Mouse (Mus musculus): ENCODE measurements at regions not wholly inside any gene's neighbourhood (a gene's known extent, or its start where the extent isn't known, plus 50 kb on each side); places are given as distances from the start of the nearest gene placed in this dataset.

- no peak for DNase-seq (ENCODE audit: low spot score)
- Histone ChIP-seq H3K27ac (no peak overlapping the region), H3K9me3 (ENCODE audit: low read length) (no peaks in the 10 kb centered on the region), H3K4me1 (ENCODE audit: insufficient read depth, low read length) (no peaks in the 10 kb centered on the region), H3K36me3 (ENCODE audit: insufficient read depth, low read length) (no peaks in the 10 kb centered on the region), H3K27me3 (ENCODE audit: insufficient read depth, low read length) (no peaks in the 10 kb centered on the region), H3K4me2 (ENCODE audit: low read depth, low read length) (no peak overlapping the region), H3K4me3 (ENCODE audit: low read length) (no peak overlapping the region), H3K9ac (replicated peaks; ENCODE audit: low read length) (no peak overlapping the region)
- no peak for ATAC-seq
- 91% methylated on average over 8 of the region's 8 CpGs for WGBS
- TF ChIP-seq CTCF (IDR thresholded peaks at IDR 0.05; ENCODE audit: low read depth), result no peak
Observed at GRCm38 (mm10) chr14:61861357-61861958, 254.2 kb downstream of the Kcnrg start.

GRCm38 (mm10) chr14:61862931-61863330 lies 255.7 kb downstream of the Kcnrg start:
- Histone ChIP-seq H3K4me2 (ENCODE audit: low read depth, low read length) (no peak overlapping the region), H3K4me3 (ENCODE audit: low read length) (no peak overlapping the region), H3K36me3 (ENCODE audit: insufficient read depth, low read length) (no peaks in the 10 kb centered on the region), H3K27ac (no peak overlapping the region), H3K27me3 (ENCODE audit: insufficient read depth, low read length) (no peaks in the 10 kb centered on the region), H3K9ac (replicated peaks; ENCODE audit: low read length) (no peak overlapping the region), H3K9me3 (ENCODE audit: low read length) (no peaks in the 10 kb centered on the region), H3K4me1 (ENCODE audit: insufficient read depth, low read length) (no peaks in the 10 kb centered on the region)
- DNase-seq (ENCODE audit: low spot score), result no peak
- TF ChIP-seq CTCF (IDR thresholded peaks at IDR 0.05; ENCODE audit: low read depth), result no peak
- WGBS, result 85% methylated on average over 6 of the region's 6 CpGs
- no peak for ATAC-seq

- TF ChIP-seq CTCF (IDR thresholded peaks at IDR 0.05; ENCODE audit: low read depth), result no peak
- DNase-seq (ENCODE audit: low spot score), result no peak
- ATAC-seq, result no peak
- Histone ChIP-seq H3K9ac (replicated peaks; ENCODE audit: low read length) (no peak overlapping the region), H3K4me1 (ENCODE audit: insufficient read depth, low read length) (no peaks in the 10 kb centered on the region), H3K9me3 (ENCODE audit: low read length) (no peaks in the 10 kb centered on the region), H3K27me3 (ENCODE audit: insufficient read depth, low read length) (no peaks in the 10 kb centered on the region), H3K4me2 (ENCODE audit: low read depth, low read length) (no peak overlapping the region), H3K36me3 (ENCODE audit: insufficient read depth, low read length) (no peaks in the 10 kb centered on the region), H3K27ac (no peak overlapping the region), H3K4me3 (ENCODE audit: low read length) (no peak overlapping the region)
- 63% methylated on average over 2 of the region's 2 CpGs for WGBS
Observed at GRCm38 (mm10) chr14:61863475-61863874, 256.2 kb downstream of the Kcnrg start.

- 56% methylated on average over 3 of the region's 3 CpGs for WGBS
- Histone ChIP-seq H3K4me3 (ENCODE audit: low read length) (no peak overlapping the region), H3K9ac (replicated peaks; ENCODE audit: low read length) (no peak overlapping the region), H3K4me1 (ENCODE audit: insufficient read depth, low read length) (no peaks in the 10 kb centered on the region), H3K27ac (no peak overlapping the region), H3K9me3 (ENCODE audit: low read length) (no peaks in the 10 kb centered on the region), H3K4me2 (ENCODE audit: low read depth, low read length) (no peak overlapping the region), H3K36me3 (ENCODE audit: insufficient read depth, low read length) (no peaks in the 10 kb centered on the region), H3K27me3 (ENCODE audit: insufficient read depth, low read length) (no peaks in the 10 kb centered on the region)
- DNase-seq (ENCODE audit: low spot score) (no peak), ATAC-seq (no peak)
- TF ChIP-seq CTCF (IDR thresholded peaks at IDR 0.05; ENCODE audit: low read depth), result no peak
Observed at GRCm38 (mm10) chr14:61866532-61867268, 259.4 kb downstream of the Kcnrg start.

GRCm38 (mm10) chr14:61874206-61874605 lies 266.9 kb downstream of the Kcnrg start:
- Histone ChIP-seq H3K27me3 (ENCODE audit: insufficient read depth, low read length) (no peaks in the 10 kb centered on the region), H3K36me3 (ENCODE audit: insufficient read depth, low read length) (no peaks in the 10 kb centered on the region), H3K9ac (replicated peaks; ENCODE audit: low read length) (no peak overlapping the region), H3K4me1 (ENCODE audit: insufficient read depth, low read length) (no peaks in the 10 kb centered on the region), H3K4me3 (ENCODE audit: low read length) (no peak overlapping the region), H3K9me3 (ENCODE audit: low read length) (no peaks in the 10 kb centered on the region), H3K4me2 (ENCODE audit: low read depth, low read length) (no peak overlapping the region), H3K27ac (no peak overlapping the region)
- ATAC-seq, result no peak
- no peak for DNase-seq (ENCODE audit: low spot score)
- no peak for TF ChIP-seq CTCF (IDR thresholded peaks at IDR 0.05; ENCODE audit: low read depth)

GRCm38 (mm10) chr14:61879416-61879815 lies 272.2 kb downstream of the Kcnrg start:
- TF ChIP-seq CTCF (IDR thresholded peaks at IDR 0.05; ENCODE audit: low read depth), result no peak
- H3K9me3 ChIP-seq (ENCODE audit: low read length), result no peaks in the 10 kb centered on the region
- H3K9ac ChIP-seq (replicated peaks; ENCODE audit: low read length), result no peak overlapping the region
- 81% methylated on average over 2 of the region's 2 CpGs for WGBS
- no peak overlapping the region for H3K4me3 ChIP-seq (ENCODE audit: low read length)
- DNase-seq (ENCODE audit: low spot score), result no peak
- no peaks in the 10 kb centered on the region for H3K36me3 ChIP-seq (ENCODE audit: insufficient read depth, low read length)
- no peak overlapping the region for H3K27ac ChIP-seq
- H3K4me1 ChIP-seq (ENCODE audit: insufficient read depth, low read length), result no peaks in the 10 kb centered on the region
- no peaks in the 10 kb centered on the region for H3K27me3 ChIP-seq (ENCODE audit: insufficient read depth, low read length)
- no peak overlapping the region for H3K4me2 ChIP-seq (ENCODE audit: low read depth, low read length)
- ATAC-seq, result no peak
